23 mouse cellular contexts compared by ENCODE assay signal in the genomic region with DNA sequence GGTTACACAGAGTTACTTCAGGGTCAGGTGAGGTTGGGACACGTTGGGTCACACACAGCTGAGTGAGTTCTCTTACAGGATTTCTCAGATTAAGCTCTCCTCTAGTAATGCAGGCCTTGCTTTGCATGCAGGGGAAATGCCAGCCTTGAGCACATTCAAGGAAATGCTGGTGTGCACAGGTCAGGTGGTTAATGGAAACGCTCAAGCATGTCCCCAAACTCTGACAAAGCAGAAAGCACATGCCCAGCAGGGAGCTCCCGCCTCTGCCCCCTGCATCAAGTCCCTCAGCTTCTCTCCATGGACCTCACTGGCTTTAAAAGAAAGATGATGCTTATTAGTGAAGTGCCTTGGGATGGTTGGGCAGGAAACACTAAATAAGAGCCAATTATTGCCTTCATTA.
A peak's percentile ranks its signal among the peaks of the same experiment; 100 is the strongest.
DNase-seq lines count a peak whose midpoint lies in the region; ATAC-seq lines count a peak whose summit lies in the region.
"Had no signal": no experiment of that assay in that cellular context is flagged by ENCODE, and none has a peak within 500 bp of the region (broad histone marks: within the 10 kb centered on the region; RNA-seq: fewer than 3 reads in every experiment).

No protein-coding gene starts in this region.

- H3K36me3 ChIP-seq in forebrain, embryonic 10.5 days (replicated peaks), result no peaks in the 10 kb centered on the region
- no peaks in the 10 kb centered on the region for H3K36me3 ChIP-seq in forebrain, embryonic 14.5 days (ENCODE audit: control insufficient read depth, insufficient read depth, low read length)
- H3K36me3 ChIP-seq in kidney, embryonic 16.5 days (ENCODE audit: insufficient read depth, low read length), result no peaks in the 10 kb centered on the region
- H3K36me3 ChIP-seq in embryonic facial prominence, embryonic 11.5 days (replicated peaks; ENCODE audit: control insufficient read depth, insufficient read depth, low read depth, low read length), result no peaks in the 10 kb centered on the region
- H3K36me3 ChIP-seq: embryonic facial prominence, embryonic 15.5 days; forebrain, embryonic 12.5 days; heart, embryonic 13.5 days; hindbrain, embryonic 13.5 days had no signal

- peaks cover 9% of the 10 kb centered on the region for H3K4me1 ChIP-seq in forebrain, embryonic 10.5 days
- no peaks in the 10 kb centered on the region for H3K4me1 ChIP-seq in forebrain, embryonic 14.5 days (ENCODE audit: control insufficient read depth, insufficient read depth, low read length)
- H3K4me1 ChIP-seq in kidney, embryonic 16.5 days (ENCODE audit: insufficient read depth, low read length), result no peaks in the 10 kb centered on the region
- peaks cover 4% of the 10 kb centered on the region for H3K4me1 ChIP-seq in embryonic facial prominence, embryonic 11.5 days (ENCODE audit: control insufficient read depth, insufficient read depth, low read length)
- H3K4me1 ChIP-seq: heart, embryonic 13.5 days; hindbrain, embryonic 13.5 days had no signal

- intact Hi-C loops in left cerebral cortex, postnatal 10 days (cut with DNase I), result no loop called here

- ATAC-seq in forebrain, embryonic 14.5 days, result no peak
- ATAC-seq in kidney, embryonic 16.5 days (ENCODE audit: low FRiP score, low TSS enrichment), result peak; percentile 70; the same call in 1 of the 2 replicates
- no peak; the same call in 1 of the 2 replicates for ATAC-seq in embryonic facial prominence, embryonic 11.5 days (replicated peaks; ENCODE audit: insufficient number of reproducible peaks, low FRiP score, low TSS enrichment, low read depth)
- ATAC-seq: activated CD4-positive, CD25-positive, alpha-beta regulatory T cell, adult 4 months; intestine, embryonic 16.5 days; Patski had no signal

- no peak overlapping the region for H3K9ac ChIP-seq in forebrain, embryonic 14.5 days (ENCODE audit: low read length)
- no peak overlapping the region for H3K9ac ChIP-seq in kidney, embryonic 16.5 days (replicated peaks; ENCODE audit: low read length)
- no peak overlapping the region for H3K9ac ChIP-seq in embryonic facial prominence, embryonic 11.5 days (replicated peaks; ENCODE audit: low read length)
- H3K9ac ChIP-seq: embryonic facial prominence, embryonic 15.5 days; forebrain, embryonic 12.5 days; heart, embryonic 13.5 days; hindbrain, embryonic 13.5 days had no signal

- H3K27me3 ChIP-seq in forebrain, embryonic 10.5 days (ENCODE audit: poor library complexity, severe bottlenecking), result no peaks in the 10 kb centered on the region
- no peaks in the 10 kb centered on the region for H3K27me3 ChIP-seq in forebrain, embryonic 14.5 days (replicated peaks; ENCODE audit: control insufficient read depth, insufficient read depth, low read length)
- no peaks in the 10 kb centered on the region for H3K27me3 ChIP-seq in kidney, embryonic 16.5 days (ENCODE audit: insufficient read depth, low read length)
- no peaks in the 10 kb centered on the region for H3K27me3 ChIP-seq in embryonic facial prominence, embryonic 11.5 days (ENCODE audit: control insufficient read depth, insufficient read depth, low read length)
- H3K27me3 ChIP-seq: embryonic facial prominence, embryonic 15.5 days; forebrain, embryonic 12.5 days; heart, embryonic 13.5 days; hindbrain, embryonic 13.5 days; Patski had no signal

- H3K4me2 ChIP-seq in forebrain, embryonic 14.5 days (ENCODE audit: low read length), result no peak overlapping the region
- H3K4me2 ChIP-seq in kidney, embryonic 16.5 days (replicated peaks; ENCODE audit: low read depth, low read length), result no peak overlapping the region
- H3K4me2 ChIP-seq in embryonic facial prominence, embryonic 11.5 days (ENCODE audit: low read depth, low read length), result no peak overlapping the region
- H3K4me2 ChIP-seq: embryonic facial prominence, embryonic 15.5 days; forebrain, embryonic 12.5 days; heart, embryonic 13.5 days; hindbrain, embryonic 13.5 days had no signal

- H3K9me3 ChIP-seq in forebrain, embryonic 10.5 days, result no peaks in the 10 kb centered on the region
- no peaks in the 10 kb centered on the region for H3K9me3 ChIP-seq in forebrain, embryonic 14.5 days (replicated peaks; ENCODE audit: control insufficient read depth, low read length)
- H3K9me3 ChIP-seq in kidney, embryonic 16.5 days (ENCODE audit: low read length), result no peaks in the 10 kb centered on the region
- H3K9me3 ChIP-seq in embryonic facial prominence, embryonic 11.5 days (replicated peaks; ENCODE audit: control insufficient read depth, low read length), result no peaks in the 10 kb centered on the region
- H3K9me3 ChIP-seq: embryonic facial prominence, embryonic 15.5 days; forebrain, embryonic 12.5 days; heart, embryonic 13.5 days; hindbrain, embryonic 13.5 days had no signal

- no peak overlapping the region for H3K4me3 ChIP-seq in forebrain, embryonic 10.5 days
- H3K4me3 ChIP-seq in forebrain, embryonic 14.5 days (ENCODE audit: low read depth, low read length), result no peak overlapping the region
- H3K4me3 ChIP-seq in kidney, embryonic 16.5 days (ENCODE audit: low read length), result no peak overlapping the region
- H3K4me3 ChIP-seq in embryonic facial prominence, embryonic 11.5 days (ENCODE audit: low read depth, low read length), result no peak overlapping the region
- H3K4me3 ChIP-seq: embryonic facial prominence, embryonic 15.5 days; erythroblast, embryonic 14.5 days; forebrain, embryonic 12.5 days; heart, embryonic 13.5 days; hindbrain, embryonic 13.5 days had no signal

- H3K27ac ChIP-seq in forebrain, embryonic 10.5 days, result no peak overlapping the region
- H3K27ac ChIP-seq in forebrain, embryonic 14.5 days (ENCODE audit: low read depth, low read length), result no peak overlapping the region
- H3K27ac ChIP-seq in kidney, embryonic 16.5 days (ENCODE audit: low read length), result no peak overlapping the region
- H3K27ac ChIP-seq in embryonic facial prominence, embryonic 11.5 days (replicated peaks; ENCODE audit: low read depth, low read length), result no peak overlapping the region; the same call in 1 of the 2 replicates
- H3K27ac ChIP-seq: embryonic facial prominence, embryonic 15.5 days; forebrain, embryonic 12.5 days; heart, embryonic 13.5 days; hindbrain, embryonic 13.5 days had no signal

- DNase-seq in forebrain, embryonic 10.5 days (ENCODE audit: extremely low spot score, low spot score), result peak; percentile 17
- no peak for DNase-seq in forebrain, embryonic 14.5 days (ENCODE audit: low spot score)
- DNase-seq in kidney, adult 18-20 months, result no peak
- DNase-seq in embryonic facial prominence, embryonic 11.5 days (ENCODE audit: low spot score), result peak; percentile 40
- DNase-seq in spleen, adult 18-20 months, result no peak
- DNase-seq in left cerebral cortex, postnatal 10 days (ENCODE audit: extremely low spot score in 1 of 2, low spot score in 2 of 2), result no peak
- DNase-seq: adrenal gland, adult 2 months; adrenal gland, postnatal 25 days; cerebellum, adult 2 months; cerebellum, postnatal 14 days; gastrocnemius, postnatal 36 days; heart, adult 11 months; heart, postnatal 36 days; kidney, adult 8-10 months had no signal

- WGBS in forebrain, embryonic 10.5 days, result 34% methylated on average over 3 of the region's 3 CpGs
- WGBS in forebrain, embryonic 14.5 days, result 20% methylated on average over 3 of the region's 3 CpGs
- WGBS in kidney, embryonic 16.5 days, result 46% methylated on average over 3 of the region's 3 CpGs
- 23% methylated on average over 3 of the region's 3 CpGs for WGBS in embryonic facial prominence, embryonic 11.5 days

Comparison
In these comparisons a context has a peak if more than half of its experiments do, and no peak if none do; other contexts are left out.
1. DNase-seq: peak in forebrain, embryonic 10.5 days (single experiment) and embryonic facial prominence, embryonic 11.5 days (single experiment); none in forebrain, embryonic 14.5 days (single experiment), kidney, adult 18-20 months (single experiment), spleen, adult 18-20 months (0 of 2) and left cerebral cortex, postnatal 10 days (0 of 2).